Mouse (Mus musculus) intestine, embryonic 16.5 days (tissue): ENCODE measurements around the gene Akap17b. TPM values are rescaled to one million over a fixed set of nuclear protein-coding genes. Genes with fewer than 3 reads are reported as not detected.
"Not testable (repeated sequence)": the region's sequence is repeated elsewhere in the genome, so short reads cannot be mapped to it uniquely, and the experiment has no call there.

ENCODE experiments used
- ATAC-seq: fragments of 200-750 bp; cut with Nextera tagmentation; 2 replicates; pipeline ENCODE4 v1.8.0; 2017; ENCODE audit warnings: moderate TSS enrichment, moderate library complexity
- H3K27ac ChIP-seq: fragments of 300-500 bp; sonication (generic); 2 replicates; pipeline ENCODE4 v1.5.1; 2014; ENCODE audit warnings: mild to moderate bottlenecking, low read length
- H3K27me3 ChIP-seq: fragments of 300-500 bp; sonication (generic); replicated peaks from 2 replicates; pipeline ENCODE4 v1.6.1; 2014; ENCODE audit warnings: low read length, control low read depth, mixed read lengths; ENCODE audit not compliant: control insufficient read depth, insufficient read depth
- H3K36me3 ChIP-seq: fragments of 300-500 bp; sonication (generic); 2 replicates; pipeline ENCODE4 v1.6.1; 2014; ENCODE audit warnings: low read length, control low read depth; ENCODE audit not compliant: control insufficient read depth, insufficient read depth
- H3K4me1 ChIP-seq: fragments of 300-500 bp; sonication (generic); 2 replicates; pipeline ENCODE4 v1.6.1; 2014; ENCODE audit warnings: low read length, control low read depth, mixed read lengths; ENCODE audit not compliant: control insufficient read depth, insufficient read depth
- H3K4me2 ChIP-seq: fragments of 300-500 bp; sonication (generic); 2 replicates; pipeline ENCODE4 v1.6.1; 2014; ENCODE audit warnings: low read depth, low read length, control low read depth
- H3K4me3 ChIP-seq: fragments of 300-500 bp; sonication (generic); 2 replicates; pipeline ENCODE4 v1.5.1; 2014; ENCODE audit warnings: mild to moderate bottlenecking, low read length
- H3K9ac ChIP-seq: fragments of 300-500 bp; sonication (generic); 2 replicates; pipeline ENCODE4 v1.6.1; 2014; ENCODE audit warnings: low read depth, low read length
- H3K9me3 ChIP-seq: fragments of 300-500 bp; sonication (generic); 2 replicates; pipeline ENCODE4 v1.6.1; 2016; ENCODE audit warnings: low read length, control low read depth; ENCODE audit not compliant: control insufficient read depth
- whole genome bisulfite sequencing: fragments of 180-500 bp; shearing (Covaris S2); extraction: QIAGEN DNeasy Blood & Tissue Kit; methylation state at CpG from one replicate; pipeline ENCODE4 v1.1.7; 2014; 5-methylcytosine and 5-hydroxymethylcytosine counted together
- polyA plus RNA-seq: library from polyadenylated mRNA; unstranded; fragments of >200 nt; fragmentation: Nextera tagmentation; extraction: Ambion mirVana; gene quantifications from 2 replicates; pipeline ENCODE4 v1.2.1, GENCODE M21; 2015

Akap17b gene
- polyA plus RNA-seq, 1 experiment from 2014 or later, result 2.1 TPM

- Histone ChIP-seq H3K36me3 (no peaks in the 10 kb centered on the region), H3K27ac (no peak overlapping the region), H3K9ac (no peak overlapping the region), H3K27me3 (no peaks in the 10 kb centered on the region), H3K4me1 (peaks cover 3% of the 10 kb centered on the region; the same call in 1 of the 2 replicates), H3K9me3 (no peaks in the 10 kb centered on the region), H3K4me2 (no peak overlapping the region), H3K4me3 (no peak overlapping the region)
- ATAC-seq, result peak; percentile 69
- WGBS, result 73% methylated on average over 4 of the region's 4 CpGs
These were observed 41.2 kb downstream of the Akap17b start for GRCm38 (mm10) chrX:36604040-36604439.

GRCm38 (mm10) chrX:36602926-36603325, 42.3 kb downstream of the Akap17b start:
- Histone ChIP-seq H3K36me3 (no peaks in the 10 kb centered on the region), H3K4me1 (peaks cover 3% of the 10 kb centered on the region; the same call in 1 of the 2 replicates), H3K27me3 (no peaks in the 10 kb centered on the region), H3K4me3 (no peak overlapping the region), H3K9me3 (no peaks in the 10 kb centered on the region), H3K4me2 (no peak overlapping the region), H3K9ac (no peak overlapping the region), H3K27ac (no peak overlapping the region)
- no peak for ATAC-seq
- 77% methylated on average over 2 of the region's 2 CpGs for WGBS

- no peak overlapping the region for H3K9ac ChIP-seq
- no peaks in the 10 kb centered on the region for H3K27me3 ChIP-seq
- WGBS, result 71% methylated on average over 8 of the region's 8 CpGs
- no peak overlapping the region for H3K4me3 ChIP-seq
- no peak overlapping the region for H3K4me2 ChIP-seq
- H3K4me1 ChIP-seq, result peaks cover 3% of the 10 kb centered on the region; the same call in 1 of the 2 replicates
- ATAC-seq, result no peak
- H3K9me3 ChIP-seq, result no peaks in the 10 kb centered on the region
- H3K36me3 ChIP-seq, result no peaks in the 10 kb centered on the region
- H3K27ac ChIP-seq, result no peak overlapping the region
These were observed 45.1 kb downstream of the Akap17b start for GRCm38 (mm10) chrX:36600066-36600465.

- peak overlapping the region; percentile 70 for H3K4me3 ChIP-seq
- no peaks in the 10 kb centered on the region for H3K36me3 ChIP-seq
- 45% methylated on average over 3 of the region's 3 CpGs for whole genome bisulfite sequencing
- no peak overlapping the region for H3K9ac ChIP-seq
- no peaks in the 10 kb centered on the region for H3K27me3 ChIP-seq
- peak overlapping the region; percentile 56 for H3K4me2 ChIP-seq
- H3K27ac ChIP-seq, result no peak overlapping the region
- H3K4me1 ChIP-seq, result peaks cover 3% of the 10 kb centered on the region; the same call in 1 of the 2 replicates
- no peaks in the 10 kb centered on the region for H3K9me3 ChIP-seq
- ATAC-seq, result no peak
These were observed 45.5 kb downstream of the Akap17b start for GRCm38 (mm10) chrX:36599656-36600055.

- Histone ChIP-seq H3K9ac (peak overlapping the region; percentile 82), H3K27ac (0 out of 2 replicates have a peak overlapping the region, but pooled peaks have one; percentile 54), H3K36me3 (no peaks in the 10 kb centered on the region), H3K4me3 (peak overlapping the region; percentile 70), H3K4me1 (peaks cover 3% of the 10 kb centered on the region; the same call in 1 of the 2 replicates), H3K9me3 (no peaks in the 10 kb centered on the region), H3K4me2 (peak overlapping the region; percentile 56), H3K27me3 (no peaks in the 10 kb centered on the region)
- 30% methylated on average over 14 of the region's 14 CpGs for WGBS
- ATAC-seq, result peak; percentile 34
These were observed 46.3 kb downstream of the Akap17b start for GRCm38 (mm10) chrX:36598861-36599344.

GRCm38 (mm10) chrX:36598390-36598810, 46.8 kb downstream of the Akap17b start:
- Histone ChIP-seq H3K36me3 (no peaks in the 10 kb centered on the region), H3K27me3 (no peaks in the 10 kb centered on the region), H3K27ac (peak overlapping the region; percentile 54), H3K9ac (peak overlapping the region; percentile 82), H3K4me2 (peak overlapping the region; percentile 56), H3K4me1 (peaks cover 3% of the 10 kb centered on the region; the same call in 1 of the 2 replicates), H3K9me3 (no peaks in the 10 kb centered on the region), H3K4me3 (peak overlapping the region; percentile 70)
- 23% methylated on average over 40 of the region's 41 CpGs for whole genome bisulfite sequencing
- peak; percentile 63 for ATAC-seq

- H3K4me3 ChIP-seq, result peak within 1 kb of the TSS; percentile 70
- peak; percentile 96 for ATAC-seq
- peak within 1 kb of the TSS; percentile 54 for H3K27ac ChIP-seq
- H3K4me2 ChIP-seq, result peak within 1 kb of the TSS; percentile 56
- no peaks in the 10 kb centered on the region for H3K9me3 ChIP-seq
- no peaks in the 10 kb centered on the region for H3K36me3 ChIP-seq
- H3K9ac ChIP-seq, result peak within 1 kb of the TSS; percentile 82
- peaks cover 3% of the 10 kb centered on the region; the same call in 1 of the 2 replicates for H3K4me1 ChIP-seq
- WGBS, result 19% methylated on average over 34 of the region's 45 CpGs
- H3K27me3 ChIP-seq, result no peaks in the 10 kb centered on the region
These were observed 47.3 kb downstream of the Akap17b start, which contains the start of gene Pgrmc1 for GRCm38 (mm10) chrX:36597707-36598389. Gene Pgrmc1 (plus strand): TSS chrX:36598206.

GRCm38 (mm10) chrX:36596483-36597120, 48.6 kb downstream of the Akap17b start:
- H3K36me3 ChIP-seq, H3K27ac ChIP-seq, H3K4me1 ChIP-seq, H3K9me3 ChIP-seq, H3K4me2 ChIP-seq, H3K9ac ChIP-seq, H3K4me3 ChIP-seq, ATAC-seq, H3K27me3 ChIP-seq: not testable (repeated sequence)
- 75% methylated on average over 5 of the region's 5 CpGs for WGBS

- 77% methylated on average over 3 of the region's 3 CpGs for WGBS
- Histone ChIP-seq H3K4me1 (peaks cover 3% of the 10 kb centered on the region; the same call in 1 of the 2 replicates), H3K9ac (no peak overlapping the region), H3K9me3 (no peaks in the 10 kb centered on the region), H3K4me2 (no peak overlapping the region), H3K27me3 (no peaks in the 10 kb centered on the region), H3K4me3 (no peak overlapping the region), H3K27ac (no peak overlapping the region), H3K36me3 (no peaks in the 10 kb centered on the region)
- no peak for ATAC-seq
These were observed 49.9 kb downstream of the Akap17b start for GRCm38 (mm10) chrX:36595247-36595646.
